In the genomic region with DNA sequence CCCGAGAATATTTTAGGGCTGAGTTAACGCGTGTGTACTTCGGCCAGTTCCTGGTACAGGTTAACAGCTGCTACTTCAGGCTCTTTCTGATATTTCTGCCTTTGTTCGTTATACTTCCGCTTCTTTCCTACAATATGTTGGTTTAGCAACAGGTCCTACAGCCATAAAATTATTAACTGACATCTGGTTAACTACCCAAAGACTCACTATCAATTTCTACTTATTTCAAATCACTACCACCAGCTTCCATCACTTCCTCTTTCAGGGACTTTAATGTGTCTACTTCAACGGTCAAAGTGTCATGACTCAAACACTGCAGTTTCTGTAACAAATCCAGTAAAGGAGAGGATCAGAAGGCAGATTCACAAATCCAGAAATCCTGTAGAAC, we compare ENCODE assay signal across 8 mouse cellular contexts. TPM values are rescaled to one million over a fixed set of nuclear protein-coding genes. Genes with fewer than 3 reads are reported as not detected.
DNase-seq lines count a peak whose midpoint lies in the region; ATAC-seq and TF ChIP-seq lines count a peak whose summit lies in the region.

No protein-coding gene starts in this region.

- no peak for TF ChIP-seq POLR2A in kidney, adult 2 months (IDR thresholded peaks at IDR 0.05; ENCODE audit: low read depth, low read length)

- H3K4me3 ChIP-seq in kidney, adult 2 months (ENCODE audit: insufficient read depth, low read depth, low read length), result peak overlapping the region; percentile 94; the same call in 1 of the 2 replicates
- H3K4me3 ChIP-seq in midbrain, postnatal 0 days (ENCODE audit: low read depth, low read length), result peak overlapping the region; percentile 86

- no peak for DNase-seq in kidney, adult 2 months
- DNase-seq in kidney, postnatal 25 days, result no peak
- DNase-seq in midbrain, postnatal 0 days (ENCODE audit: low spot score), result no peak
- no peak for DNase-seq in embryo, embryonic 11 days
- DNase-seq in gastrocnemius, postnatal 4 days (ENCODE audit: low spot score in 2 of 2), result no peak
- DNase-seq in thymus, postnatal 36 days, result no peak

- no peaks in the 10 kb centered on the region for H3K27me3 ChIP-seq in kidney, adult 2 months (replicated peaks; ENCODE audit: control insufficient read depth, insufficient read depth, low read length)
- no peaks in the 10 kb centered on the region for H3K27me3 ChIP-seq in midbrain, postnatal 0 days (ENCODE audit: insufficient read depth, low read length)

- 7% methylated on average over 7 of the region's 7 CpGs for WGBS in kidney, adult 2 months
- WGBS in midbrain, postnatal 0 days, result 38% methylated on average over 7 of the region's 7 CpGs

- ATAC-seq in common myeloid progenitor, adult 5-6 weeks (replicated peaks; ENCODE audit: low read depth, poor library complexity, severe bottlenecking), result peak; percentile 66
- peak; percentile 19 for ATAC-seq in inflammation-experienced regulatory T-cells, adult 6 months
- ATAC-seq in midbrain, postnatal 0 days (ENCODE audit: low FRiP score), result 0 out of 2 replicates have a peak, but pooled peaks have one; percentile 7

- peak overlapping the region; percentile 90; the same call in 1 of the 2 replicates for H3K9ac ChIP-seq in midbrain, postnatal 0 days (replicated peaks; ENCODE audit: low read length, poor library complexity, severe bottlenecking)

- 0 out of 2 replicates have a peak, but pooled peaks cover 5% of the 10 kb centered on the region for H3K4me1 ChIP-seq in kidney, adult 2 months (ENCODE audit: control insufficient read depth, insufficient read depth, low read length)
- H3K4me1 ChIP-seq in midbrain, postnatal 0 days (ENCODE audit: insufficient read depth, low read length), result peaks cover 3% of the 10 kb centered on the region; the same call in 1 of the 2 replicates

- peaks cover 1% of the 10 kb centered on the region; the same call in 1 of the 2 replicates for H3K36me3 ChIP-seq in kidney, adult 2 months (ENCODE audit: control insufficient read depth, insufficient read depth, low read length)
- no peaks in the 10 kb centered on the region for H3K36me3 ChIP-seq in midbrain, postnatal 0 days (ENCODE audit: insufficient read depth, low read length)

- peak overlapping the region; percentile 70 for H3K4me2 ChIP-seq in midbrain, postnatal 0 days (ENCODE audit: low read depth, low read length, poor library complexity, severe bottlenecking)

- peak overlapping the region; percentile 65 for H3K27ac ChIP-seq in kidney, adult 2 months (ENCODE audit: insufficient read depth, low read depth, low read length)
- H3K27ac ChIP-seq in midbrain, postnatal 0 days (ENCODE audit: low read depth, low read length), result peak overlapping the region; percentile 94

- no peak for TF ChIP-seq CTCF in kidney, adult 2 months (conservative IDR thresholded peaks at IDR 0.05; ENCODE audit: insufficient read depth, insufficient read length, low read depth, low read length)
- no peak for TF ChIP-seq CTCF in midbrain, postnatal 0 days (IDR thresholded peaks at IDR 0.05)

- H3K9me3 ChIP-seq in midbrain, postnatal 0 days (ENCODE audit: low read length), result no peaks in the 10 kb centered on the region

RNA-seq across cellular contexts. Expression of gene Dnajc10, which starts 0.4 kb away (rescaled TPM):
- polyA plus RNA-seq in kidney, adult 2 months (2012; rRNA removed), result 16.4 and 19.4 TPM in 2 replicates
- total RNA-seq in common myeloid progenitor, adult 5-6 weeks (2017), result 66.2 and 105 TPM in 2 replicates
- 10 to 100 TPM; 42.4 to 54.0 (median 47.9) TPM for polyA plus RNA-seq in inflammation-experienced regulatory T-cells, adult 6 months (2017; shearing (Covaris generic))
- total RNA-seq in midbrain, postnatal 0 days (2014; rRNA removed), result 65.8 and 82.3 TPM in 2 replicates
- 59.4 and 65.8 TPM in 2 replicates for polyA plus RNA-seq in midbrain, postnatal 0 days (2015; fragmentation: Nextera tagmentation; extraction: Ambion mirVana)
- total RNA-seq in gastrocnemius, postnatal 4 days (2021), result 10 to 100 TPM; 42.1 to 44.5 TPM

RNA-seq across cellular contexts. Expression of gene Prdx6b, which starts 22.6 kb away (rescaled TPM):
- polyA plus RNA-seq in kidney, adult 2 months (2012; rRNA removed), result 0.02 and 0.03 TPM in 2 replicates
- total RNA-seq in common myeloid progenitor, adult 5-6 weeks (2017), result not detected in 2 replicates
- polyA plus RNA-seq in inflammation-experienced regulatory T-cells, adult 6 months (2017; shearing (Covaris generic)), result under 1 TPM in 1 of 3 experiments, not detected in 2; 0.15 TPM
- total RNA-seq in midbrain, postnatal 0 days (2014; rRNA removed), result not detected in 2 replicates
- not detected in 2 replicates for polyA plus RNA-seq in midbrain, postnatal 0 days (2015; fragmentation: Nextera tagmentation; extraction: Ambion mirVana)
- not detected for total RNA-seq in gastrocnemius, postnatal 4 days (2021)

Comparison
In these comparisons a context has a peak if more than half of its experiments do, and no peak if none do; other contexts are left out.
1. ATAC-seq: peak in every context shown above with its lines; median percentile 66 in common myeloid progenitor, adult 5-6 weeks; 19 in inflammation-experienced regulatory T-cells, adult 6 months; 7 in midbrain, postnatal 0 days.